Mouse (Mus musculus): ENCODE results near the gene Fbn1.
"Not testable (repeated sequence)": the region's sequence is repeated elsewhere in the genome, so short reads cannot be mapped to it uniquely, and the experiment has no call there.

Fbn1 gene

DNA sequence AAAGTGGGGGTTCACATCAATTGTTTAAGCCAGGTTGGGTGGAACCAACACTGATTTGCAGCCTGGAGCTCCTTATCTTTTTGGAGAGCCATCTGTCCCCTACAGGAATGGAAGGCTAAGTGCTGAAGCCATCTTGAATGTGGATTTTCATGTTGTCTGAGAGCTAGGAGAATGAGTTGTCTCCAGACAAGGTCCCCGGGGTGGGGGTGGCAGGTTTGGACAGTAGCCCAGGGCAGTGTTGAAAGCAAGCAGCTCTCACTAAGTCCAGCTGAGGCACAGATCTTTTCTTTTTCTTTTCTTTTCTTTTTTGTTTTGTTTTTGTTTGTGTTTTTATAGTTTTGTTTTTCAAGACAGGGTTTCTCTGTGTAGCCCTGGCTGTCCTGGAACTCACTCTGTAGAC is 216.7 kb downstream of the Fbn1 start:
- no peak for DNase-seq (ENCODE audit: low spot score)

- no peak for DNase-seq (ENCODE audit: low spot score)
Observed at GRCm38 (mm10) chr2:125290197-125290965, 217.4 kb downstream of the Fbn1 start.

GRCm38 (mm10) chr2:125285777-125286176 is 222.0 kb downstream of the Fbn1 start:
- DNase-seq (ENCODE audit: low spot score): no peak

- no peak for DNase-seq (ENCODE audit: low spot score)
Observed at GRCm38 (mm10) chr2:125282334-125283206, 225.2 kb downstream of the Fbn1 start.

- not testable (repeated sequence) for DNase-seq (ENCODE audit: low spot score)
Observed at GRCm38 (mm10) chr2:125279995-125280394, 227.8 kb downstream of the Fbn1 start.

DNA sequence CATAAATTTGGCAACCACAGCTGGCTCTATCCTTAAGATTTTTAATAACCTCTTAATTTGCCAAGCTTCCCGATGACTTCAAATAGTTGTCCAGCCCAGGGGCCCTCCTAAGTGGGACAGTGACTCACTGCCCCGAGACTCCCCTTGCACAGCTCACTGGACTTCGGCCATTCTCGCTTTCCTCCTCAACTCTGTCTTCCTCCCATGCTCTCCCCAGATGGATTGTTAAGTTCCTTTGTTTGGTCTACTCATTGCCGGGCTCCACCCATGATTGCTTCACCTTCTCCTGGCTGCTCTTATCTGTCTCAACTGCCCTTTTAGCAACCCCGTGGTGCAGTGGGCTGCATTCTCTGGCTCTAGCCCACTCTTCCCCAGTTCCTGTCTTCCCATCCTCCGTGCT is 229.3 kb downstream of the Fbn1 start:
- no peak for DNase-seq (ENCODE audit: low spot score)

DNA sequence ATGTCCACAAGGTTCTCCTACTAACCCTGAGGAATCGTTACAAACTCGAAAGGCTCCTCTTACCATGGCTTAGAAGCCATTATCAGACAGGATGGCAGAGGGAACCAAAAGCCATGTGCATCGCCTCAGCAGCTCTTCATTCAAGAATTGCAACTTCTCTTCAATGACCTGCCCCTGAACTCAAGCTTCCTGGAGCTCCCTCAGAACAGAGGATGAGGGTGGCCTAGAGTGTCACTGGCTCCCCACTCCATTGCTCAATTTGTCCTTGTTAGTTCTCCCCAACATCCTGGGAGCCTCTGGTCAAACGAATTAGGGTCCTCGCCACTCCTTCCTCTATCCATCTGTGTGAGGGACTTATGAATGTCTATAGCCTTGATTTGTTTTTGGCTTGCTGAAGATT is 231.1 kb downstream of the Fbn1 start:
- DNase-seq (ENCODE audit: low spot score): no peak

DNA sequence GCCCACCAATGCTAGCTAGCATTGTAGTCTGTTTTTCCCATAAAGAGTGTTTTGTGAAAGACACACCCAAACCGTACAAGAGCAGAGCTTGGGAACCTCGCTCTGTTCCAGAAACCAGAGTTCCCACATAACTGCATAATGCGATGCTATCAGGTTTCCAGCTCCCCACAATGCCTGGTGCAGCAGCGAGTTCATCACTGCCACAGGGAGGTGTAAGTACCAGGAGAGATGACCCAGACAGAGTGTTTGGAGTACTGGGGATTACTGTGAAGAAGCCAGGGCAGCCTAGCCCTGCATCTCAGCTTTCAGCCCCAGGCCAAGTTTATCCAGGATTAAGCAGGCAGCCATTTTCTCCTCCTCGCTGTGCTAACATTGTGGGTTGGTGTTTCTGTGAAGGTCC is 232.2 kb downstream of the Fbn1 start:
- no peak for DNase-seq (ENCODE audit: low spot score)

GRCm38 (mm10) chr2:125268876-125269275 is 238.9 kb downstream of the Fbn1 start:
- no peak for DNase-seq (ENCODE audit: low spot score)

DNA sequence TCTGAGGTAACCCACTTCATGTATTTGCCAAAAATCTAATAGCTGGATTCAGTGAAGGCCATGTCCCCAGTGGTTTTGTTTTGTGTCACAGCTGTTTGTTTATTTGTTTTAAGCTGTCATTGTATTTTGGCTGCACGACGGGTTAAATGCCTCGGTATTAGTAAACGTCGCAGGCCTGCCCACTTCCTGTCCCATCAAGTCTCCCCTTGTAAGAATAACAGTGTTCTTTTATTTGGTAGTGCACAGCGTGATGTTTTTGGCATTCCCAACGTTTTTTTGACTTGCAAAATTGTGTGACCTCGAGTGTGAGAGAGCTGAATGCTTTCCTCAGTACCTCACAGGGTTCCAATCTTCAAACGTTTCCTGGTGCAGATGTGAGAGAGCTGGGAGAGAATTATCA is 244.0 kb downstream of the Fbn1 start:
- DNase-seq (ENCODE audit: low spot score): no peak

DNA sequence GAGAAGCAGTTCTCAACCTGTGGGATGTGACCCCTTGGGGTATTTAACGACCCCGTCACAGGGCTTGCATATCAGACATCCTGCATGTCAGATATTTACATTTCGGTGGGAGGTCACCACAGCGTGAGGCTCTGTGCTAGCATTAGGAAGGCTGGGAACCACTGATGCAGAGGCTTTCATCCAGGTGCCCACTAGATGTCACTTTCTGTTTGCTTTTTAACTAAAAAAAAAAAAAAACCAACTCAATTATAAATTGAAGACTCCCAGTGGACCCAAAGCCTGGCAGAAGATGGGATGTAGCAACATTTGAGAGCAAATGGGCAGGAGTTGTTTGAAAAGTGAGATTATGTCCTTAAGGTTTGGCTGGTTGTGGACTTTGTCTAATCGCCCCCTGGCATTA is 244.7 kb downstream of the Fbn1 start:
- DNase-seq (ENCODE audit: low spot score): no peak

DNA sequence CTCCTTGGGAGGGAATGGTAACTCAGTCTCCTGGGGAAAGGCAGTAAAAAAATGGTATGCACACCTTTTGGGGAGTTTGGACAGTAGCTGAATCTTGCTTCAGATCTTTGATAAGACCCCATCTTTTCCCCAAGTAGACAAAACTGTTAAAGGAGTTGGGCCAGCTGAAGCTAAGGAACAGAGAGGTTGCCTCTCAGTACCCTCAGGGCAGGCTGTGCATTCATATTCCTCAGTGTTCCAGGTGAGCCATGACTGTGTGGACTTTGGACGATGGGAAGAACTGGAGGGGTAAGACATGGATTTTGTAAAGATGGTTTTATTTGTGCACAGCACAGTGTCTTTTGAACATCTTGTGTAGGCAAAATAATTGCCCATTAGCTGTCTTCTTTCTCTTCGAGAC is 247.5 kb downstream of the Fbn1 start:
- DNase-seq (ENCODE audit: low spot score): no peak

GRCm38 (mm10) chr2:125259230-125260120 is 248.3 kb downstream of the Fbn1 start:
- DNase-seq (ENCODE audit: low spot score): no peak

DNA sequence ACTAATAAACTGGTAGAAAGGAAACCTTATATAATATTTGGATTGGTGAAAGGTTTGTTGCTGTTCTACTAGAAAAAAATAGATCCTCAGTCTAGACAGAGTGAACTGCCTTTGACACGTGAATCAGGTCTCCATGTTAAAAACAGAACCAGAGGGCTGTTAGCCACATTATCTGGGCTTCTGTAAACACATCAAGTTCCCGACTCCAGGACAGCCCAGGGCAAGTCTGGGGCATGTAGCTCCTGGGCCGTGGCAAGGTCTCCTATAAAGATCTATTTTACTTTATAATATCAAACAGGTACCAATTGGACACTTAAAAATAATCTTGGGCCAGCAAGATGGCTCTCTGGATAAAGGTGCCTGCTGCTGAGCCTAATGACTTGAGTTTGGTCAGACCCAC is 251.9 kb downstream of the Fbn1 start:
- DNase-seq (ENCODE audit: low spot score): no peak

DNA sequence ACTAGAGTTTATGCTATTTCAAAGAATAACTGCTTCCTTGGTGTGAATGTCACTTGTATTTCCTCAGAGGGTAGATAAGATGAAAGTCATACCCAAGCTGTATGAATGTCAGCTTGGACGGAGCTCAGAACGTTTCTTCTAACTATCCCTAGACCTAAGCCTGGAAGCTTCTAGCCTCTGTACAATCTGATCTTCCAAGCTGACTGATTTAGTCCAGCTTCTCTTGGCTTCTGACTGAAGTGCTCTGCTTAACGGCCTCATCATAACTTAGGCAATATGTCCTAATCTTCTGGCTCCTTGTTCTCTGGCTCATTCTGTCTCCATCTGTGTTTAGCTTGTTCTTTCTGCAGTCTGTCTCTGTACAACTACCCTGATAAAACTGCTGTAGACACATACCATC is 253.2 kb downstream of the Fbn1 start:
- DNase-seq (ENCODE audit: low spot score): no peak

DNA sequence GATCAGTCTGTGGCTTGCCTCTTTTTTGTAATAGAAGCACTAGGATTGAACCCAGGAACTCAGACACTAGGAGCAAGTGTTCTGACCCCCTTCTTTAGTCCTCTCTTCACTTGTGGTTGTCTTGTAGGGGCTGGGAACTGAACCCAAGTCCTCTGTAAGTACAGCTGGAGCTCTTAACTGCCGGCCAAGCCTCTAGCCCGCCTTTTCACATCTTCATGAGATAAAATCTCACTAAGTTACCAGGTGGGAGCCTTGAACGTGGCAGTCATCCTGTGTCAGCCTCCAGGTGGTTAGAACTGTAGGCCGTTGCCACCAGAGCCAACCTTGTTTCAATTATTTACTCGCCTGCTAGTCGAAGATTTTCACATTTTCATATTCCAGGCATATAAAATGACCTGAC is 254.1 kb downstream of the Fbn1 start:
- DNase-seq (ENCODE audit: low spot score): no peak

DNA sequence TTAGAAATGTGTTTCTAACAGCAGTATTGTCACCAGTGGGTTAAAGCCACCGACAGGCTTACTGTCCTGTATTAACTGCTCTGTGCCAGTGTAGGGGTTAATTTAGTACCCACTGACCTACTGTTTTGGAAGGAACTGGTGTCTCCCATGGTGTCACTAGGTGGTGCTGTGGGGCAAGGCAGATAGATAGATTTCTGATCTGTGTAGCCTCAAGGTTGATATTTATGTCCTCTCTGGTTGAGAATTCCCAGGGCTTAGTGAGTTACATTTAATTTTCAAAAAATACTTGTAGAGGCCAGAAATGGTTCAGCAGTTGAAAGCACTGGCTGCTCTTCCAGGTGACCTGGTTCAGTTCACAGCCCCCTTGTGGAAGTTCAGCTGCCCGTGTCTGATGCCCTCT is 255.5 kb downstream of the Fbn1 start:
- DNase-seq (ENCODE audit: low spot score): no peak

GRCm38 (mm10) chr2:125251781-125252180 is 256.0 kb downstream of the Fbn1 start:
- no peak for DNase-seq (ENCODE audit: low spot score)

Measured in ovary, postnatal 14 days (tissue).